Mouse (Mus musculus): Measurements from ENCODE around the gene Gm44511.
"Not testable (repeated sequence)": the region's sequence is repeated elsewhere in the genome, so short reads cannot be mapped to it uniquely, and the experiment has no call there.

Gene Gm44511

DNA sequence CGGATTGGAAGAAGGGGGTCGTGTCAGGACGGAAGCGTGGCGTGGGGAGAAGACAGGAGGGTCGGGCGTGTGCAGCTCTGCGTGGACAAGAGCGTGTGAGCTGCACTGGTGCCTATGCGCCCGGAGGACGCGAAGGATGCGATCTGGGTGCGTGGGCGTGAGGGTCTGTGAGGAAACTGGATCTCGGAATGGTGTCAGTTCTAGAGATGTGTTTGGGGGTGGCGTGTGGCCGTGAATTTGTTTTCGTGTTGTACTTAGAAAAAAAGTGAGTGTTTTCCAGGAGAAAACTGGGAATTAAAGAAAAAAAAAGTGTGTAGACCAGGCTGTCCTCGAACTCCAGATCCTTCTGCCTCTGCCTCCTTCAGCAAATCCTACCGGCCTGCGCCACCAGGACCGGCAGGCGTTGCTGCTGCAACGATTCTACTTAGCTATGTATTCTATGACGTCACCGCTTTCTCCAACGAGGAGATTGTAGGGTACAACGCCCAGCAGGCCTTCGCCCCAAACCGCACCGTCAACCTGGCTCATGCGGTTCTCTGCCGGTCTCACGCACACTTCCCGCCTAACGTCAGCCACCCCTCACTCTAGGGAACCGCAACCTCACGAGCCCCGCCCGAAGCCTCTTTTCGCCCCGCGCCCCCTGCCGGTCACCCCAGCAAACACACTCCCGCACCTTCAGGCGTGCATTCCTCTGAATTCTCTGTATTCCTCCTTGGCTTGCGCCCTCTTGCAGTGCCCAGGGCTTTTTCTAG, 26.8 kb downstream of the Gm44511 start:
- peak; percentile 84 to 88 for DNase-seq

DNA sequence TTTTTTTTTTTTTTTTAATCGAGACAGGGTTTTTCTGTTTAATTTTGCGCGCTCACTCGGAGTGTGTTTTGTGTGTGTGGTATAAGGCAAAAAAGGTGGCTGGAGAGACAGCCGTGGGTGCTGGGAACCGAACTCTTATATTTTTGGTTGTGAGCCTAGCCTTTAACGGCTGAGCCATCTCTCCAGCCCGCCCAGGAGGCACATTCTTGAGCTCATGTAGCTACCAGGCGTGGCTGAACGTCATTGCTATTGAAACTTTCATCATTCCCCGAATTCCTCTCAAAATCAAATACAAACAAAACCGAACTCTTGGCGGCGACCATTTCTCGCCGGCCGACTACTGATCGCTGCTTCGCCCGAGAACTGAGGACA, 27.4 kb downstream of the Gm44511 start:
- peak; percentile 77 to 83 for DNase-seq

DNA sequence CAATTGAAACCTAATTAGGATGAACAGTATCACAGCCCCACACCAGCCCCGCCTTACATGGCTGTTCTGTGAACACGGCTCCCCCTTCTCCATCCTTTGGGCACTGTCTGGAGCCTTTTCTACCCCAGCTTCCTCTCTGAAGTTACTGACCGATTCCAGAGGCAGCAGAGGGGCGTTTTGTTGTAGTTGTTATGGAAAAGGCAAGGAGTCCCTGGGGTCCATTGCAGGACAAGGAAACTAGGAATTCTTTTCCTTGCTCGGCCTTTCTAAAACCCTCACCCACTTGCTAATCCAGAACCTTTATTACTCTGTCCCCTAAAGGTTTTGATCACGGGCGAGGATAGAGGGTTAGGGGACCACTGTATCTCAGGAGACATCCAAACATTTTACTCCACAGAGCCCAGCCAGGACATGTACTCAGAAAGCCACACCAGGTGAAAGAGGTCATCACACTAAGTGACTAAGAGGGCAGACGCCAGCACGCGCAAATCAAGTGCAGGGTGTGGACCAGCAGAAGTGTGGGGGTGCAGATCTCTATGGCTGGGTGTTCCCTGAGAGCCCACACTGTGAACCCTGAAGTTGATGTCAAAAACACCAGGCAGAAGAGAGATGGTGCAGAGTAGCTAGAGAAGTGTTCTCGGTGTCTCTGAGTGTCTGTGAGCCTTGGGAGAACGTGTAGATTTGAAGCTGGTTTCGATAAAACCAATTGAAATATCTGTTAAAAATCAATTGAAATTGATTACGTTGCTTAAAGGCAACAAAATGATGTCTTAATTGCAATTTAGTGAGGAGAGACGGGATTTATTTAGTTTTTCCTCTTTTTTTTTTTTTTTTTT, 28.0 kb downstream of the Gm44511 start:
- DNase-seq: peak; percentile 13 to 24

DNA sequence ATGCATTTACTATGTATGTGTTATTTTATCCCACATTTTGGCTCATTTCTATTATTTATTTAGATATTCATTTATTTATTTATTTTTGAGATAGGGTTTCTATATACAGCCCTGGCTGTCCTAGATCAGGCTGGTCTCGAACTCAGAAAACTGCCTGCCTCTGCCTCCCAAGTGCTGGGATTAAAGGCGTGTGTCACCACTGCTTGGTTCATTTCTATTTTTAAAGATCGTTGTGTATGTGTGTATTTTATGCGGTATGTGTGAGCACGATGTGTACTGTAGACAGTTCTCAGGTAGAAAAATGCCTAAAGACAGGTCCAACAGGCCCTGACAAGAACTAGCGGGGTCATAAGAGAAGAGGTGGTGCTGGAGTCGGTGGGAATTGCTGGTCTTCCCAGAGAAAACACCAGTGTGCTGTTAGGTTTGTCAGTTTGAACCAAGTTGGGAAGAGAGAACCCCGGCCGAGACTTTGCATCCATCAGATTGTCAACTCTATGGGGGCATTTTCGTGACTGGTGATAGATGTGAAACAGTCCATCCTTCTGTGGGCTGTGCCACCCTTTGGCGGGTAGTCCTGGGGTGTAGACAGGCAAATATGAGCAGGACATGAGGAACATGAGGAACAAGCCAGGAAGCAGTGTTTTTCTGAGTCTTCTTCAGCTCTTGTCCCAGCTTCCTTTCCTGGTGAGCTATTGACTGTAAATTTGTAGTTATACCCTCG, 28.8 kb downstream of the Gm44511 start:
- no peak for DNase-seq

DNA sequence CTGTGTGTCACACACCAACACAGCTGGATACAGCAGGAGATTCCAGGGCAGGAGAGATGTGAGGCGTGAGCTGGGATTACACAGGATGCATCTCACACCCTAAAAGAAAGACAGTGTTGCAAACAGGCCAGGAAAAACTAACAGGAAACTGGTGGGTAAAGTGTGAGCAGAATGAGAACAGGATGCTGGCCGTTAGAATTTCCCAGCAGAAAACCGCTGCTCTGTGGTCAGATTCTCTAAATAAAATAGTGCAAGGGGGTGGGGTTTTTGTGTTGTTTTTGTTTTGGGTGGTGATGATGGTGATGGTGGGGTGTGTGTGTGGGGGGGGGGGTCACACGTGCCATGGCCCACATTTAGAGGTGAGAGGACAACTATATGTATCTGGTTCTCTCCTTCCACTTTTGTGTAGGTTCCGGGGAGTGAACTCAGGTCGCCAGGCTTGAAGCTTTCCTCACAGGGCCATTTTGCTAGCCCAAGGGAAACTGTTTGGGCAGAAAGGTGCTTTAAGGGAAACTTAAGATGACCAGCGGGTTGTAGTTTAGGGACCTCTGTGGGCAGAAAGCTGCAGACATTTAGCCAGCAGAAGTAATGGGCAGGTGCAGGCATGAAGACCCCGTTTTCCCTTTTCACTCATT, 29.7 kb downstream of the Gm44511 start:
- no peak for DNase-seq

DNA sequence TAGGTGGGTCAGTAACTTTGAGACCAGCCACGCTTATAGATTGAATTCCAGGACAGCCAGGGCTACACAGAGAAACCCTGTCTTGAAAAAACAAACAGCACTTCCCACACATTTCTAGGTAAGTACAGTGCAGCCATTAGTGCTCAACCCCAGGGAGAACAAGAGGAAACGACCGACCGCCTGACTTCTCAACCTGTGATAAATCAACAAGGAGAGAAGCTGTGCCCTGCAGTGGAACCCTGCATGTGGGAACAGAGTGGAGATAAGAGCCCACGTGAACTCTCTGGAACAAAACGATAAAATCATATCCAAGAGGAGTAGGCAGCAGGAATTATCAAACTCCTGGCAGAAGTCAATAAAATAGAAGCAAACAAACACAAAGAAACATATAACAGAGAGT, 32.4 kb downstream of the Gm44511 start:
- no peak for DNase-seq

DNA sequence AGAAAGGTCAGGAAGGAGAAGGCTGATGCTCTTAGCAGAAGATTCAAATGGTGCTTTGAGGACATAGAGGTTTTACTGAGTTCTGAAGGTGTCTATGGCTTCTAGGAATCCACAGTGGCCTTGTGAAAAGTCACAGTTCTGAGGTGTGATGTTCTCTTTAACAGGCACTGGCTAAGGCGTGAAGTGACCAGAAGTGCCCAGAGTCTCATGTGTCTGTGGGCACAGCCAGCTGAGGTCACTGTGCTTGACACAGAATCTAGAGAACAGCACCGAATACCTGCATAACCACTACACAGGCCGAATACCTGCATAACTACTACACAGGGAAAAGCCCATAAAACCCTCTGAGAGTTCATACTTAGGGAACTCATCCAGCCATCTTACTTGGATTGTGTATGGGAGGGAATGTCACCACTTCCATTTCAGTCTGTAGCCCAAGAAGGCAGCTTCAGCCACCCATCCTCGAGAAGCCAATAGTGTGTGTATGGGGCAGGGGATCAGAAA, 35.6 kb downstream of the Gm44511 start:
- not testable (repeated sequence) for DNase-seq

DNA sequence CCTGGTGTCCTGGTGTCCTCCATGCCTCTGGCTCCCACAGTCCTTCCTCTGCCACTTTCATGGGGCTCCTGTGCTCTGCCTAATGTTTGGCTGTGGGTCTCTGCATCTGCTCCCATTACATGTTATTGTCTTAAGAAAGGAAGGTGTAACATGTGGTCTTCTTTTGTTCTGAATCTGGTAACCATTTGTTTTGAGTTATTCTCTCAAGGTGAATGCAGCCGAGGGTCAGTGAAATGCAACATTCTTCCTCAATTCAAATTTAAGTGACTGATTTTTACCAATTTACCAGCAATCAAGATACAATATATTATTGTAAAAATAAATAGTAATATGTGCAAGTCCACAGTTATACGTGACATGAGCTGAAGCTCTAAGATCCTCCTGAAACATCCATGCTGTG, 37.0 kb downstream of the Gm44511 start, which contains the start of gene Klrb1c:
Klrb1c (minus strand) TSS at position 101 of the 400 bp plus-strand sequence.
- DNase-seq: no peak

DNA sequence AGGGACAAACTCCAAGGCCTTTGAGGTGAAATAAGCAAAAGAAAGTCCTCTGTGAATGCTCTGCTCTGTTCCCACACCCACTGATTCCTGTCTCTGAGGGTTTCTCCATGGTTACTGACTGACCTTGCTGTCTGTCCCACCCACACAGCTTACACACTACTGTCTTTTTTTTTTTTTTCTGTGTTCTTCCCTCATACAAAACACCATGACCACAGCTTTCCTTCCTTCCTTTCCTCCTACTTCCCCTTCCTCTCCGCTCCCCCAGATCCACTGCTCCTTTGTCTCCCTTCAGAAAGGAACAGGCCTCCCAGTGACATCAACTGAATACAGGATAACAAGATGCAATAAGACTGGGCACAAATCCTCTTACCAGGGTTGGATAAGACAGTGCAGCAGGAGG, 37.6 kb downstream of the Gm44511 start:
- no peak for DNase-seq

DNA sequence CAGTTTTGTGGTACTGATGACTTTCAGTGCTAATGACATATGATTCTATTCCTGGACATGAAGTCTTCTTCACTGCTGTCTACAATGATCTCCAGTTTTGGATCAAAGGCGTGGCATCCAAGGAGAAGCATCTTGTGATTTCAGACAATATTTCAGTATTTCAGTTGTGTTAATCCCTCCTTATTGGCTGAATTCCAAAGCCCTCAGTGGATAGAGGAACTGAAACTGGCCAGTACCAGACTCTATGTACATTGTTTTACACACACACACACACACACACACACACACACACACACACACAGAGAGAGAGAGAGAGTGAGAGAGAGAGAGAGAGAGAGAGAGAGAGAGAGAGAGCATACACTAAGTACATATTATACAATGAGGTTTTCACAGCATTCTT, 39.7 kb downstream of the Gm44511 start:
- DNase-seq: not testable (repeated sequence)

DNA sequence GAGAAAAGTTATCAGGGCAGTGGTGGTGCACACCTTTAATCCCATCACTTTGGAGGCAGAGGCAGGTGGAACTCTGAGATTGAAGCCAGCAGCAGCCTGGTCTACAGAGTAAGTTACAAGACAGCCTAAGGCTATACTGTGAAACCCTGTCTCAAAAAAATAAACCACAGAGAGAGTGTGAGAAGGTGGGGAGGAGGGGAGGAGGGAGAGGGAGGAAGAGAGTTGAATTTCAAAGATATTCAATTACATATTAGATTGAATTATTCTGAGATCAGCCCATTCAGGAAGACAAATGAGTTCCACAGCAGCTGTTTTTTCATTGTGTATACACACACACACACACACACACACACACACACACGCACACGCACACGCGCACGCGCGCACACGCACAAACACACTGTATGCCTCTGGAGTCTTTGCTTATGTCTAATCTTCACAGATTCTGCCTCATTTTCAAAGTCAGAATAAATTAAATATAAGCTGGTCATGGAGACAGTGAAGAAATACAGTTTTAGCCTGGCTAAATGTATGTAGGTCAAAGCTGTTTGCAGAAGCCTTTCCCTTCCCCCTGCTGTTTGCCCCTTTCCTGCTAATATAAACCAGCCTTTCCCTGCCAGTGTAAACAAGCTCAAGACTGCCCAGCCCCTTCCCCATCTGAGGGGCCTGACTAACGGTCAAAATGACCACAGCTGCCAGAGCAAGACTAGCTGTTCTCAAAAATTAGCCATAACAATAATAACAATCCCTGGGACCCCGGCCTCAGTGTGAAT, 56.4 kb downstream of the Gm44511 start:
- no peak for DNase-seq

DNA sequence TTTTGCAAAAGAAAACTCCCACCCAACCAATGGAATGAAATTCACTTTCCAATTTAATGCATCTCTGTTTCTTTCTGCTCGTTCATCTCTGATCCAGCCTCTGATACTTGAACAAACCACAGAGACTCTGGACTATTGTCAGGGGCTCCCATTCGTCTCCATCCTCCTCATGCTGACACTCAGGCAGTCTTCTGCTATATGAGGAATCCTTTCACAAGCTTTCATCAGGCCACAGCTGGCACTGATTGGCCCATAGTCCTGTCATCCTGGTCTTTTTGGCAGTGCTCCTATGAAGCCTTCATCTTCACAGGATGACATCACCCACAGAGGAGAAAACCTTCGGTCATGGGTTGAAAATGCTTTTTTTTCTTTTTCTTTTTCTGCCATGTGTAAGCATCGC, 58.1 kb downstream of the Gm44511 start:
- DNase-seq: no peak

DNA sequence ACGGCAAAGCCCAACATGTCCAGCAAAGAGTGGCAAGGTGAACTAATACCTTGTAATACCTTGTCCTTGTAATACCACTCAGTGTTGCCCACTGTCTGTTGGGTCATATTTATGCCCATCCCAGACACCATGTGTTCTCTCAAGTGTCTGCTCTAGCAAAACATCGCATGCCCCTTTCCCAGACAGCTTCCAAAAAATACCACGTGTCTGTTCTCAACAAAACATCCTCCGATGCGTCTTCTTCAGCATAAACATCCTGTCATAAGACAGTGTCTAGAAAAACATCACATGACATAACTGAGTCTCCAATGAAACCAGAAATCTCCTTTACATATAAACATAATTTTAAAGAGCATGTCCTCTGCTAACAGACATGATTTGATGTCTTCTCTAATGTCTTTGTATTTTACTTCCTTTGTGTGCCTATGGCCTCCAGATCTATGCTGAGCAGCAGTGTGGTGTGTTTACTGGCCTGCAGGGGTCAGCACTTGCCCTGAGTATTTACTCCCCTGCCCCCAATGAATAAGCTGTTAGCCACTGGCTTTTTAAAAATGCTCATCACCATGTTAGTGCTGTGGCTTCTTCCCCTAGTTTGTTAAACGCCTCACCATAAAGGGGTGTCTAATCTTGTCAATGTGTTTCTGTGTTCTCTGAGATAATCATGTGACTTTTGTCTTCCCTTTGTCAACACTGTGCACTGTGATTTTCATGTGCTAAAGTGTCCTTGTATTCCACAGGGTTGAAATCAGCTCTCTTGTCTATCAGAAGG, 59.4 kb downstream of the Gm44511 start:
- peak; percentile 68 to 72 for DNase-seq

DNA sequence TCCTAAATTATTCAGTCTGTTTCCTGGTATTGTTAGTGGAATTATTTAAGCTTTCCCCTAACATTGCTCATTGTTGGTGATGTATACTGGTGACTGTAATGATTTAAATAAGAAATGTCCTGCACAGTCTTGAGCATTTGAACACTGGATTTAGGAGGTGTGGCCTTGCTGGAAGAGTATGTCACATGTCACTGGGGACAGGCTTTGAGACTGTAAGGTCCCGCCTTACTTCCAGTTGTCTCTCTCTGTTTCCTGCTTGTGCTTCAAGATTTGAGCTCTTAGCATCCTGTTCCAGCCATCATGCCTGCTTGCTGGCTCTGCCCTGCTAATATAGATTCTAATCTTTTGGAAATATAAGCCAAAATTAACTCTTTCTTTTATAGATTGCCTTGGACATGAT, 60.9 kb downstream of the Gm44511 start:
- DNase-seq: no peak

DNA sequence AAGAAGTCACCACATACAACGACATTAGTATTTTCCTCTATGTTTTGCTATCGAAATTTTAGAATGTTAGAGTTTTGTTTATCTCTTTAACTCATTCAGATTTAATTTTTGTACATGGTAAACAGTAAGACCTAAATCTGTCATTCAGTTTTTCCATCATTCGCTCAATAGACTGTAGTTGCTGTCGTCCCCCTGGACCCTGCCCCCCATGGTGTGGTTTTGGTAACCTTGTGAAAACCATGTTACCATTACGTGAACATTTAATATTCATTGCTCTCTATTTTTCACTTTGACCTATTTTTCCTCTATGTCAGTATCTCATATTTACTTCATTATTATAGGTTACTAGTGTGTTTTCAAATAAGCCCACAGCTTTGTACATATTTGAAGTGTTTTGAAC, 61.5 kb downstream of the Gm44511 start:
- no peak for DNase-seq

DNA sequence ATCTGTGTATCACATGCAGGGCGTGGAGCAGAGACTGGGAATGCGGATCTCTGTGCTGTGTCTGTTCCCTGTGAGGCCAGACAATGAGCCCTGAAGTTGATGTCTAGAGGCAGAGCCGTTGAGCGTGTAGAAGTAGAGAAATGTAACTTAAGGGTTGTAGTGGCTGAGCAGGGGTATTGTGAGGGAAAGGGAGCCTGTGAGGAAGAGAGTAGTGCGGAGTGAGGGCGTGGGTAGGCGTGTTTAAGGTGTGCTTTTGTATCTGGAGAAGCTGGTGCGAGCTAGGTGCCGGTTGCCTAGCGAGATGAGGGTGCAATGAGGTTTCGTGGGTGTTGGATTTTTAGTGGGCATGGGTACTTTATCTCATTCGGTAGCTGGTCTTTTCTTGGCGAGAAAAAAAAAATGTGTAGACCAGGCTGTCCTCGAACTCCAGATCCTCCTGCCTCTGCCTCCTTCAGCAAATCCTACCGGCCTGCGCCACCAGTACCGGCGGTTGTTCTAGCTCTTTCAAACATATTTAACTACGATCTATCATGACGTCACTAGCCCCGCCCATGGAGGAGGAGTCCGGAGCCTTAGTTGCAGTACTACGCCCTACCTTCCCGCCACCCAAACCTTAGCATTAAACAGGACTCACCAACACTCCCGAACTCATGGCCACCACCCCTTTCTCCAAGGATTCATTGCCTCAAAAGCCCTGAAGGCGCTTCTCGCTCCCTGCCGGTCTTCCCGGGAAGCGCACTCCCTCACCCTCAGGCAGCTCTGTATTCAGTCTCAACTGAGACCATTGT, 62.2 kb downstream of the Gm44511 start:
- peak; percentile 90 to 95 for DNase-seq

DNA sequence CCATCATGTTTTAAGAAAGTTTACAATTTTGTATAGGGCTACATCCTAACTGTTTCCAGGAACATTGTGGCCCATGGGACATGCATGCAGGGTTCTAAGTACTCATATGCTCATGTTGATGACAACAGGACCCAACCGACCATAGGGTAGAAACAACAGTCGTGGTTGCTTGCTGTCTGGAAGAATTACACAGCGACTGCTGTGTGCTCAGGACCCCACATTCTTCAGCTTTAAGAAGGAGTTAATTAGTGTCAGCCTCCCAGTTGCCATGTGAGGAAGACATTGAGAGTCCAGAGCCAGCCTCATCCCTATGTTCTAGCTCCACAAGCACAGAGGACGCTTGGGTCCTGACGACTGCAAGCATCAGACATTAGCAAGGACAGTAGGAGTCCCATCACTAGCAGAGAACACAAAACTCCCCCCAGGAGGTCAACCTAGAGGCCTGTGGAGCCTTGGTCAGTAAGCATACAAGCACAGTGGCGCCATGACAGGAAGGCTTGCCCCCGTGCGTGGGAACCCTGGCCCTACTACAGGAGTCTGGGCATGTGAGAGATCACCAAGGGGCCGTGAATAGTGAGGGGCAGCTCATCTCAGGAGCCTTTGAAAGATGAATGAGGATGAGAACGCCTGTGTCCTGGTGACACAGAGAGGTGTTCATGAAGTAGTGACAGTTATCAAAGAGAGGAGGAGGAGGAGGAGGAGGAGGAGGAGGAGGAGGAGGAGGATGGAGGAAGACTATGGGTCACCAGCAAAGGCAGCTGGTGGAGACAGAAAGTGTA, 63.0 kb downstream of the Gm44511 start:
- DNase-seq: peak in 1 of 2 experiments; percentile 7

DNA sequence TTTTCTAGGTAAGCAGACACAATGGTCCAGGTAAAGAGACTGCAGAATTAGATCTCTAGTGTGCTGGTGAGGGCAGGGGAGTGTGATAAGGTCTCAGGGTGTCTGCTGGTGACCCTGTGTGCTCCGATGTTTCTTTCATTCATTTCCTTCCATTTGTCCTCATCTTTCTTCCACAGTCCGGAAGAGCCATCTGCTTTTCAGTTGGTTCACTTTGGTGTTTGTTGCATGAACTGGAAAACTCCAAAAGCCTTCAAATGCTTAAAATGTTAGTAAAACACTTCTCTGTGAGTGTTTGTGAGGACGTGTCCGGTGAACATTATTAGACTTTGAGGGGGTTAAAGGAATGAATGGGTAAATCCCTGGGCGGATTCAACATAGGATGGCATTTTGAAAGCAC, 65.0 kb downstream of the Gm44511 start:
- no peak for DNase-seq

DNA sequence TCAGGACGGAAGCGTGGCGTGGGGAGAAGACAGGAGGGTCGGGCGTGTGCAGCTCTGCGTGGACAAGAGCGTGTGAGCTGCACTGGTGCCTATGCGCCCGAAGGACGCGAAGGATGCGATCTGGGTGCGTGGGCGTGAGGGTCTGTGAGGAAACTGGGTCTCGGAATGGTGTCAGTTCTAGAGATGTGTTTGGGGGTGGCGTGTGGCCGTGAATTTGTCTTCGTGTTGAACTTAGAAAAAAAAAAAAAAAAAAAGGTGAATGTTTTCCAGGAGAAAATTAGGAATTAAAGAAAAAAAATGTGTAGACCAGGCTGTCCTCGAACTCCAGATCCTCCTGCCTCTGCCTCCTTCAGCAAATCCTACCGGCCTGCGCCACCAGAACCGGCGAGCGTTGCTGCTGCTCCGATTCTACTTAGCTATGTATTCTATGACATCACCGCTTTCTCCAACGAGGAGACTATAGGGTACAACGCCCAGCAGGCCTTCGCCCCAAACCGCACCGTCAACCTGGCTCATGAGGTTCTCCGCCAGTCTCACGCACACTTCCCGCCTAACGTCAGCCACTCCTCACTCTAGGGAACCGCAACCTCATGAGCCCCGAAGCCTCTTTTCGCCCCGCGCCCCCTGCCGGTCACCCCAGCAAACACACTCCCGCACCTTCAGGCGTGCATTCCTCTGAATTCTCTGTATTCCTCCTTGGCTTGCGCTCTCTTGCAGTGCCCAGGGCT, 65.5 kb downstream of the Gm44511 start:
- DNase-seq: peak; percentile 88 to 90

All from kidney, postnatal 4 days (tissue).